Mouse (Mus musculus): ENCODE results near the gene Gm38392. TPM values are rescaled to one million over a fixed set of nuclear protein-coding genes. Genes with fewer than 3 reads are reported as not detected.

Gm38392 gene
- polyA plus RNA-seq, 1 experiment: not detected

DNA sequence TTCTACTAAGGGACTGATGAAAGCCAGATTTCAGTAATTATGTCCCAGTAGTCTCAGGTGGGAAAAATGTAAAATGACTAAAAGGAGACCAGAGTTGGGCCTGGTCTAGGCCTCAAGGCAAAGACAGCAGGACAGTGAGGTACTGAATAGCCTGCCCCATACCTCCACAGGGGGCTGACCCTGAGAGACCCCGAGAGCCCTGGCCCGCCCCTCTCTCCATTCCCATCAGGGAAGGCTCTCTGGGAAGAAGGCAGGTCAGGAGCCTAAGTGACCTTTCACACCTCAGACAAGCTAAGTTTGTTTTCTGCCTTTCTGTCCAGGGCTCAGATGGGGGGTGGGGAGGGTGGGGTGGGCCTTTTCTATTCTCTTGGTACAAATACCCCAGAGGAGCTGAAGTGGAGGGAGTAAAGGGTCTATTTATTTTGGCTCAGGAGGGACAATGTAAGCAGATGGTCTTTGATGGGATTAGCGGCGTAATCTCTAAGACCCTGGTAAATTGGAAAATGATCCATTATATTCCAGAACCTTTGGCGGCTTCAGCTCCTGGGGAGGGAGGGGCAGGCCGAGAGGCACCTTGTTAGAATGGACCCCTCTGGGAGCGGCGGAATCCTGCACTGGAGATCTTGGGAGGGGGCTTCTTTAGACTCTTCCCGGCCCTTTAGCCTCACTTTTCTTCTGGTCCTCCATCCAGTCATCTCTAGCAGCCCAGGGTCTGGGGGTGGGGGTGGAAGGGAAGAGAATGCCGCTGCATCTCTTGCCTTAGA, 89.1 kb downstream of the Gm38392 start:
- Histone ChIP-seq H3K4me3 (ENCODE audit: insufficient read depth, low read length) (no peak overlapping the region), H3K4me1 (ENCODE audit: control insufficient read depth, insufficient read depth, low read length) (peaks cover 1% of the 10 kb centered on the region; the same call in 1 of the 2 replicates), H3K27ac (ENCODE audit: insufficient read depth, low read length) (no peak overlapping the region)
- TF ChIP-seq POLR2A (IDR thresholded peaks at IDR 0.05; ENCODE audit: extremely low read depth, insufficient read depth, low read length): no peak
- no peak for TF ChIP-seq CTCF (IDR thresholded peaks at IDR 0.05; ENCODE audit: extremely low read depth, insufficient read depth, low read length)

Other genes with a start within 250 kb of the Gm38392 start
- gene Gpatch4, start 244.1 kb downstream of the Gm38392 start, polyA plus RNA-seq (2012; rRNA removed): 14.1 and 14.3 TPM in 2 replicates
- gene Naxe, start 228.7 kb downstream of the Gm38392 start, polyA plus RNA-seq (2012; rRNA removed): 93.2 and 94.3 TPM in 2 replicates
- gene Ttc24, start 208.9 kb downstream of the Gm38392 start, polyA plus RNA-seq (2012; rRNA removed): not detected in 2 replicates
- gene Iqgap3, start 205.2 kb downstream of the Gm38392 start, polyA plus RNA-seq (2012; rRNA removed): 0.59 and 0.96 TPM in 2 replicates
- 128 and 131 TPM in 2 replicates for gene Mef2d, start 144.8 kb downstream of the Gm38392 start, polyA plus RNA-seq (2012; rRNA removed)
- gene Rhbg, start 32.5 kb downstream of the Gm38392 start, polyA plus RNA-seq (2012; rRNA removed): not detected in 2 replicates
- 3.3 and 5.0 TPM in 2 replicates for gene Tsacc, start 9.8 kb upstream of the Gm38392 start, polyA plus RNA-seq (2012; rRNA removed)
- 151 and 165 TPM in 2 replicates for gene Cct3, start 9.9 kb upstream of the Gm38392 start, polyA plus RNA-seq (2012; rRNA removed)
- gene Glmp, start 37.8 kb upstream of the Gm38392 start, polyA plus RNA-seq (2012; rRNA removed): 90.9 and 97.3 TPM in 2 replicates
- gene Tmem79, start 48.9 kb upstream of the Gm38392 start, polyA plus RNA-seq (2012; rRNA removed): 0.83 and 0.86 TPM in 2 replicates
- gene Smg5, start 49.0 kb upstream of the Gm38392 start, polyA plus RNA-seq (2012; rRNA removed): 84.4 and 91.5 TPM in 2 replicates
- 15.3 and 15.6 TPM in 2 replicates for gene Paqr6, start 77.4 kb upstream of the Gm38392 start, polyA plus RNA-seq (2012; rRNA removed)
- gene Bglap3, start 85.5 kb upstream of the Gm38392 start, polyA plus RNA-seq (2012; rRNA removed): 14.7 and 17.5 TPM in 2 replicates
- 0.44 TPM in 1 of 2 replicates, not detected in the other for gene Bglap2, start 91.5 kb upstream of the Gm38392 start, polyA plus RNA-seq (2012; rRNA removed)
- not detected in 2 replicates for gene Bglap, start 97.3 kb upstream of the Gm38392 start, polyA plus RNA-seq (2012; rRNA removed)
- 10.5 and 11.1 TPM in 2 replicates for gene Pmf1, start 123.1 kb upstream of the Gm38392 start, polyA plus RNA-seq (2012; rRNA removed)
- 76.3 and 76.4 TPM in 2 replicates for gene Slc25a44, start 137.9 kb upstream of the Gm38392 start, polyA plus RNA-seq (2012; rRNA removed)
- gene Sema4a, start 174.0 kb upstream of the Gm38392 start, polyA plus RNA-seq (2012; rRNA removed): 68.9 and 71.6 TPM in 2 replicates
- gene Lmna, start 222.7 kb upstream of the Gm38392 start, polyA plus RNA-seq (2012; rRNA removed): 64.7 and 70.6 TPM in 2 replicates
- gene Mex3a, start 245.2 kb upstream of the Gm38392 start, polyA plus RNA-seq (2012; rRNA removed): 1.5 TPM in 2 replicates